Mouse (Mus musculus) mouse trophoblast stem cell (cell line): ENCODE measurements around the gene Usp12.
"Not testable (repeated sequence)": the region's sequence is repeated elsewhere in the genome, so short reads cannot be mapped to it uniquely, and the experiment has no call there.

ENCODE experiments used
- in situ Hi-C, 2 experiments: fragments of 300-500 bp; cut with MseI, MboI; formaldehyde crosslinking; loops; 2 replicates in 1 of 2; 3 replicates in 1 of 2; pipeline ENCODE4 v1.15.1; 2025

Gene Usp12

GRCm38 (mm10) chr5:146749857-146750256, 44.9 kb downstream of the Usp12 start:
- in situ Hi-C loops = no loop called here

DNA sequence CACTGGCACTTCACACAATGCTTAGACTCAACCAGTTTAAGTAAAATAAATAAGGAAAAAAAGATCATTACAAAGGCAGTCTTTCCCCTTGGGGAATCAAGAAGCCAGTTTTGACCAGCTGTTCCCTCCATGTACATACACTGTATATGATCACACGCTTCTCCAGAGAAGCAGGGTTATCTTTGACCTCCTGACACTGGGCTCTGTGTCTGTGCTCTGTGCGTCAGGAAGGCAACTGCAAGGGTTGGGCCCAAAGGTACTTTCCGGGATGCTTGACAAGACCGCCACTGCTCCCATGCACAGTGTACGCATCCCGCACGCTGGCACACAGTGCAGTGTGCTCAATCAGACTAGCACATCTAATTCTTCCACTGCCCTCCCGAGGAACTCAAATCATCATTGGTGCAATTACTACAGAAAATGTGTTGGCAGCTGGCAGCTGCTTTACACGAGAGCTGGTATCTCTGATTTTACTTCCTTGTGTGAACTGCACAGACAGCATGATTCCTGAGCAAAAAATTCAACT, 57.8 kb downstream of the Usp12 start:
- in situ Hi-C loops = no loop called here

DNA sequence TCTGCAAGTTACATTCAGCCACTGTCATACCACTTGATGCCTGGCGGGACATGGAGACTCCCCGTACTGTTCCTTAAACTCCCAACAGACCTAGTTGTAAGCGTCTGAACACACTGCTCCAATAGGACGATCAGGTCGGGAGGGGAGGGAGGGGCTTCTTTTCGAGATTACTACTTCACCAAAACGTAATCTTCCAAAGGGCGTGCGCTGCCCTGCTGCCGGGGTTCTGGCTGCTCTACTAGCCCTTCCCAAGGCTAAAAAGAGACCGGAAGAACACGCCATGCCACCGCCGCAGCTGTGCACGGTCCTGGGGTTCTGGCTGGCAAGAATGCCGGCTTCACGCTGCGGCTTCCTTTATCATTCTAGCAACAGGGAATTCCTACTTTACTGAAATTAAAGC, 58.5 kb downstream of the Usp12 start:
- in situ Hi-C loops = no loop called here

DNA sequence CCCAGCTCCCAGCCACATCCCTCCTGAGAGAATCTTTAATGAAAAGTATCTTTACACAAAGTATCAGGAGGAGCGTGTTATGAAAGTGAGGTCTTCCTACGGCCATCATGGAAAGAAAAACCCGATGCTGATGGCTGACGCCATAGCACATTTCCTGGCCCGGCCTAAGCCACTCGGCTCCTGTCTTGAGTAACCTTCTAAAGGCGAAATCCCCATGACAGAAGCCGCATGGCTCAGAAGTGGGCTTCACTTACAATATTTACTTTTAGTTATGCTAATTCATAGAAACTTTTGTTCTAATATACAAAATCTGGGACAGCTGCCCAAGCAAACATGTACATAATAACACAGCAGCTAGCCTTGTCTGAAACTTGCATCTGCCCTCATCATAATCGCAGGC, 59.8 kb downstream of the Usp12 start:
- in situ Hi-C loops = not testable (repeated sequence)

GRCm38 (mm10) chr5:146733888-146734640, 60.7 kb downstream of the Usp12 start:
- in situ Hi-C loops = no loop called here

- in situ Hi-C loops = no loop called here
Measured at GRCm38 (mm10) chr5:146733372-146733771, 61.4 kb downstream of the Usp12 start.

DNA sequence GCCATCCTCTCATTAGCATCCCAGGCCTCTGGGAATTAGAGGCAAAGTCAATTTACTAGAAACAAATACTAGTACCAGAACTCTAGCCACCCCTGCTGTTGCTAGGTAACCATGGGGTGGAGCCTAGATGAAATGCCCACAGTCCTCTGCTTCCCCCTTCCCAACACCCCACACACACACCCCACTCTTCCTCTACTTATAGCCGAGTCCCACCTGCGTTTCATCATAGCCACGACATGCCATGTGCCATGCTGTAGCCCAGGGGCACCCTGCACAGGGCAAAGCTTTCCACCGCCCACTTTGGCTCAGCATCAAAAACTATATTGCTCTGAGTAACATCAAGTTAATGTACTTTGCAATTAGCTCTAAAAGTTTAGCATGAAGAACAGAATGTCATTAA, 67.8 kb downstream of the Usp12 start:
- in situ Hi-C loops = no loop called here

- in situ Hi-C loops = loop anchor here (25.0 kb wide), 1 partner anchor 587 kb away; the partner anchor contains the start of genes Cdx2 (in 2 of the 2) and Urad (in 2 of the 2)
Measured at GRCm38 (mm10) chr5:146724956-146725355, 69.8 kb downstream of the Usp12 start.

GRCm38 (mm10) chr5:146723452-146723851, 71.4 kb downstream of the Usp12 start:
- in situ Hi-C loops = loop anchor here (25.0 kb wide), 1 partner anchor 589 kb away; the partner anchor contains the start of genes Cdx2 (in 2 of the 2) and Urad (in 2 of the 2)

DNA sequence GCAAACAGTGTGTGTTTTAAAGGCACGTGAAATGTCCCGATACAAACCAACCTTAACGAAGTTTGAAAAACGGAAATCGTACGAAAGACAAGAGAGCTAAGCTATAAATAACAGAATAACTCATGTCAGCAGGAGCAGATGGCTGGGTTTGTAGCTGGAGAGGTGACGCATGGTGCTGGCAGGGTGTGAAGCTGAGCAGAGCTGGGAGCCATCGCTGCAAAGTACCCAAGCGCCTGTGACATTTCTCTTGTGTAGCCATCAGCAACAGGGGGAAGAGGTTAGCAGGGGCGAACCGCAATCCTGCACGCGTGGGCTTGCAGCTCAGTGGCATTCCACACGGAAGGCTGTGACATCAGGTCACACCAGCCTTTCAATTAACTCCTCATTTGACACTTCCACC, 72.6 kb downstream of the Usp12 start:
- in situ Hi-C loops = loop anchor here (25.0 kb wide), 1 partner anchor 590 kb away; the partner anchor contains the start of genes Cdx2 (in 2 of the 2) and Urad (in 2 of the 2)

- in situ Hi-C loops = loop anchor here (25.0 kb wide), 1 partner anchor 593 kb away; the partner anchor contains the start of genes Cdx2 (in 2 of the 2) and Urad (in 2 of the 2)
Measured at GRCm38 (mm10) chr5:146719584-146720356, 75.0 kb downstream of the Usp12 start.

GRCm38 (mm10) chr5:146713836-146714235, 81.0 kb downstream of the Usp12 start:
- in situ Hi-C loops = loop anchor here (25.0 kb wide), 1 partner anchor 598 kb away; the partner anchor contains the start of genes Cdx2 (in 2 of the 2) and Urad (in 2 of the 2)

- in situ Hi-C loops = loop anchor here (25.0 kb wide), 1 partner anchor 599 kb away; the partner anchor contains the start of genes Cdx2 (in 2 of the 2) and Urad (in 2 of the 2)
Measured at GRCm38 (mm10) chr5:146713088-146713487, 81.7 kb downstream of the Usp12 start.

DNA sequence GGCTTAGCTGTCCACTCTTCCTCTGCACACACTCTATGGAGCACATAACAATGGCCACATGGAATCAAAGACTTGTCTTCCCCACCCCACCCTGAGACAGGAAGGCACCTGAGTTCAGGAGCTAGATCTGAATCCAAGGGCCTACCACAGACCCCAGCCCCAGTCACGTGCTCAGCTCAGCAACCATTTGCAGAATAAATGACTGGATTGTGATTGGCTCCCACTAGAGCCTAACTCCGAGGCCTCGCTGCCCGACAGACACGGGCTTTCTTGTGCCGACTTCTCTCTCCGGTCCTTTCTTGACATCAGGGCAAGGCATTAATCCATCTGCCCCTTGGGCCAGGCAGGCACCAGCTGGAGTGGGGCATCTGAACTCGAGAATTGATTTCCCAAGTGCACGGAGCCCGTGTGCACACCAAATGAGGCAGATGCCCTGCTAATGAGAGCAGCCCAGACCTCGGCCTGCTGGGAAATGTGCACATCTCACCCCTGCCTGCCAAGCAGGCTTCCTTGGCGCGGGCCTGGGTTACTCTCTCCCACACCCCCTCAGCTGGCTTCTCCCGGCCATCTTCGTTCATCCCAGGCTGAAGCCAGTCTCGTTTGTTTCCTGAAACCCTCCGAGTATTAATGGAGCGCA, 82.4 kb downstream of the Usp12 start:
- in situ Hi-C loops = loop anchor here (25.0 kb wide), 1 partner anchor 600 kb away; the partner anchor contains the start of genes Cdx2 (in 2 of the 2) and Urad (in 2 of the 2)

- in situ Hi-C loops = loop anchor here (5.0 to 25.0 kb wide), 4 partner anchors 105 to 603 kb away; partner anchors contain the start of genes Cdx2 (in 2 of the 2) and Urad (in 2 of the 2)
Measured at GRCm38 (mm10) chr5:146709361-146709760, 85.4 kb downstream of the Usp12 start.

DNA sequence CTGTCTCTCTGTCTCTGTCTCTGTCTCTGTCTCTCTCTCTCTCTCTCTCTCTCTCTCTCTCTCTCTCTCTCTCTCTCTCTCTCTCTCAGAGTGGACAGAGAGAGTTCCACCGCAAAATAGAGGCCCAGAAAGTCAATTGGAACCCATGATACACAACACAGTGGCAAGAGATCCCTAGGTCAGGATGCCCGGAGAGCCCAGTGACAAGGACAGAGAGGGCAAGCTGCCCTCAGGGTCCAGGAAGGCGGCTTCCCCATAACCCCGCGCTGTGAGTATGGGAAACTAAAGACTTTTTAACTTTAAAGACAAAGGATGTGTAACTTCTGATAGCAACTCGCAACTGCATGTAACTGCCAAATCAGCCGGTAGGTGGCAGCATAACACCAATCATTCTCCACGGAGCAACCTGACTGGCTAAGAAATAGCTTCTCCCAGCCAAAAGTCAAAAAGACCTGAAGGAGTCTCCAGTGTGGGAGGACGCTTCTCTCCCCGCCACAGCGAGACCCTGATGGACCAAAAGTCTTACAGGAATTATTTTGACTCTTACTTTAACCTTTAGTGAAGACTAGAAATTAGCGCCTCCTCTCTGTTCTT, 88.9 kb downstream of the Usp12 start:
- in situ Hi-C loops = loop anchor here (5.0 to 25.0 kb wide), 4 partner anchors 109 to 606 kb away; partner anchors contain the start of genes Cdx2 (in 2 of the 2) and Urad (in 2 of the 2)

DNA sequence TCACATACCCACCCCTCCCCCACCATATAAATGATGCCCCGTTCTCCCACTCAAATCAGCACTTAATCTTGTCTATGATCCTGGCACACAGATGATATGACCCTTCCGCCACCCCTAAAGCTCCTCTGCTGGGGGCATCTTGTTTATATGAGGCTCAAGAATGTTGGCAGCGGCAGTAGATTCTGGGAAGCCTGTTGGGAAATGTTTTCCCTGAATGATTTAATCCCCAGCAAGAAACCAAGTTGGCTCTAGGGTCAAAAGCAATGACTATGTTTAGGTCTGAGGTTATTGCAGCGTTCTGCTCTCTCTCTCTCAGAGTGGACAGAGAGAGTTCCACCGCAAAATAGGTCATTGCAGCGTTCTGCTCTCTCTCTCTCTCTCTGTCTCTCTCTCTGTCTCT, 89.4 kb downstream of the Usp12 start:
- in situ Hi-C loops = loop anchor here (5.0 to 25.0 kb wide), 4 partner anchors 109 to 607 kb away; partner anchors contain the start of genes Cdx2 (in 2 of the 2) and Urad (in 2 of the 2)

DNA sequence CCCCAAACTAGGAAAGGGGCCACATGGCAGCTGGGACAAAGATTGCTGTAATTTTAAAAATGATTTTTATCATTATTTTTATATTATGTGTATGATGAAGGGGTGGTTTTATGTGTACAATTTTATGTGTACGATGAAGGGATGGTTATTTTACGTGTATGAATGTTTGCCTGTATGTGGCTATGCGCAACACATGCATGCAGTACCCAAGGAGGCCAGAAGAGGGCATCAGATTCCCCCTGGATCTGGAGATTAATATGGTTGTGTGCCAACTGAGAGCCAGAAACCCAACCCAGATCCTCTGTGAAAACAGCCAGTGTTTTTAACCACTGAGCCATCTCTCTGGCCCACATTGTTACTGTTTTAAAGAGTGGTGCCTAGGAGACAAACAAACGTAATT, 90.6 kb downstream of the Usp12 start:
- in situ Hi-C loops = loop anchor here (10.0 to 25.0 kb wide), 2 partner anchors 111 to 608 kb away; partner anchors contain the start of genes Cdx2 (in 2 of the 2) and Urad (in 2 of the 2)

DNA sequence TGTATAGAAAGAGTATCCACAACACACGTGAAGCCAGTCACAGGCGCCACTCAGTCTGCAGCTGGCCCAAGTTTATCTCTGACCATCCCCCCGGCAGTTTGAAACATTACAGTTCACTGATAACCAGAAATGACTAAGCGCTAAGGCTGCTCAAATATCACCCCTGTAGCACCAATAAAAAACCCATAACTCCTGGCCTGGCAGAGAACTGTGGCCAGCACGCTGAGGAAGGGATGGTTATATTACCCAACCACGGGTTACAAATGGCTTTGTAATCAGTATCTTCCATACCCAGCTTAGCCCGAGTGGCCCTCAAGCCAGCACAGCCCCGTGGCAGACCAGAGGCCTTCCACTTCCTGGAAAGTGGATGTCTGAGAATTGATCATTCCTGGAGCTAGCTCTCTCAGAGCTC, 91.1 kb downstream of the Usp12 start:
- in situ Hi-C loops = loop anchor here (10.0 to 25.0 kb wide), 2 partner anchors 111 to 609 kb away; partner anchors contain the start of genes Cdx2 (in 2 of the 2) and Urad (in 2 of the 2)

- in situ Hi-C loops = loop anchor here (10.0 to 25.0 kb wide), 2 partner anchors 115 to 612 kb away; partner anchors contain the start of genes Cdx2 (in 2 of the 2) and Urad (in 2 of the 2)
Measured at GRCm38 (mm10) chr5:146700099-146700498, 94.7 kb downstream of the Usp12 start.
